Mouse (Mus musculus) neural tube, embryonic 11.5 days (tissue): ENCODE data around the gene Fanci. TPM values are rescaled to one million over a fixed set of nuclear protein-coding genes. Genes with fewer than 3 reads are reported as not detected.

ENCODE experiments used
- ATAC-seq: fragments of 200-750 bp; cut with Nextera tagmentation; 2 replicates; pipeline ENCODE4 v1.8.0; 2017; ENCODE audit warnings: moderate number of reproducible peaks, mild to moderate bottlenecking, moderate TSS enrichment, moderate library complexity; ENCODE audit not compliant: insufficient read depth, low FRiP score, low TSS enrichment
- DNase-seq: peaks from one replicate; pipeline ENCODE4 v3.0.0-alpha.2; 2015; ENCODE audit warnings: low spot score
- H3K27ac ChIP-seq: fragments of 300-500 bp; sonication (generic); 2 replicates; pipeline ENCODE4 v1.5.1; 2014; ENCODE audit warnings: low read depth, mild to moderate bottlenecking, low read length
- H3K27me3 ChIP-seq: fragments of 300-500 bp; sonication (generic); 2 replicates; pipeline ENCODE4 v1.6.1; 2014; ENCODE audit warnings: mild to moderate bottlenecking, low read length, mixed read lengths; ENCODE audit not compliant: control insufficient read depth, insufficient read depth
- H3K36me3 ChIP-seq: fragments of 300-500 bp; sonication (generic); 2 replicates; pipeline ENCODE4 v1.6.1; 2014; ENCODE audit warnings: mild to moderate bottlenecking, low read length, moderate library complexity, mixed read lengths; ENCODE audit not compliant: control insufficient read depth, insufficient read depth
- H3K4me1 ChIP-seq: fragments of 300-500 bp; sonication (generic); 2 replicates; pipeline ENCODE4 v1.6.1; 2014; ENCODE audit warnings: low read length, mixed read lengths; ENCODE audit not compliant: control insufficient read depth, insufficient read depth
- H3K4me2 ChIP-seq: fragments of 300-500 bp; sonication (generic); 2 replicates; pipeline ENCODE4 v1.6.1; 2014; ENCODE audit warnings: low read depth, mild to moderate bottlenecking, moderate library complexity
- H3K4me3 ChIP-seq: fragments of 300-500 bp; sonication (generic); 2 replicates; pipeline ENCODE4 v1.5.1; 2014; ENCODE audit warnings: low read depth, low read length
- H3K9ac ChIP-seq: fragments of 300-500 bp; sonication (generic); 2 replicates; pipeline ENCODE4 v1.6.1; 2014; ENCODE audit warnings: mild to moderate bottlenecking, low read length
- H3K9me3 ChIP-seq: fragments of 300-500 bp; sonication (generic); 2 replicates; pipeline ENCODE4 v1.6.1; 2016; ENCODE audit warnings: low read length; ENCODE audit not compliant: control insufficient read depth
- whole genome bisulfite sequencing: fragments of 180-500 bp; shearing (Covaris S2); extraction: QIAGEN DNeasy Blood & Tissue Kit; methylation state at CpG from one replicate; pipeline ENCODE4 v1.1.7; 2014; 5-methylcytosine and 5-hydroxymethylcytosine counted together
- polyA plus RNA-seq: library from polyadenylated mRNA; unstranded; fragments of >200 nt; fragmentation: Nextera tagmentation; extraction: Ambion mirVana; gene quantifications from 2 replicates; pipeline ENCODE4 v1.2.1, GENCODE M21; 2014

Gene Fanci
- polyA plus RNA-seq, 1 experiment from 2014 or later: 16.5 TPM

DNA sequence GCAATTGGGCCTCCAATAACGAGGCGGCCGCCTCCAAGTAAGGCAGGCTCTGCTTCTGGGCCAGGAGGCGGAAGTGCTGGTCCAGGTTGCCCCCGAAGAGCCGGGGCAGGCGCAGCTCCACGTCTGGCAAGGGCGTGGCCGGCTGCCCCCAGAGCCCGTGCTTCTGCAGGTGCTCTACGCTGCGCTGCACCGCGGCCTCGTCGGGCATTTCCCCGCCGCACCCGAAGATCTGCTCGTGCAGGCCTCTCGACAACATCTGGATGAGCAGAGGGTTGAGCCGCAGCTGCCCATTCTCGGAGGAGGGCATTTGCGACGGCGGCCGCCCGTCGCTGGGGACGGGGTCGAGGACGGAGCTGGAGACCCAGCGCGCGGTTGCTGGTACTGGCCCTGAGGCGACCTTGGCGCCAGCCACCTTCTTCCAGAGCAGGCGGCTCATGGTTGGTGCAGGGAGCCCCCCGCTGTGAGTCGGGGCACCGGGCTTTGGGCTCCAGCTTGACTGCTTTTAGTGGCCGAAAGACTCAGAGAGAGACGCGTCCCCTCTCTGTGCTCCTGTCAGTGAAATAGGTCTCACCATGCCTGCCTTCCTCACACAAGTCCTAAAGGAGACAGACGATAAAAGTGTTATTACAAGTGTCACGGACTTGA is 73.2 kb downstream of the Fanci start:
- H3K4me1 ChIP-seq: peaks cover 7% of the 10 kb centered on the region
- 5% methylated on average over 43 of the region's 47 CpGs for WGBS
- peak overlapping the region; percentile 86 for H3K4me3 ChIP-seq
- H3K4me2 ChIP-seq: peak overlapping the region; percentile 78
- no peak overlapping the region for H3K27ac ChIP-seq
- peak overlapping the region; percentile 78 for H3K9ac ChIP-seq
- ATAC-seq (no peak), DNase-seq (peak; percentile 36)
- no peaks in the 10 kb centered on the region for H3K27me3 ChIP-seq
- H3K36me3 ChIP-seq: peaks cover 7% of the 10 kb centered on the region
- H3K9me3 ChIP-seq: no peaks in the 10 kb centered on the region

DNA sequence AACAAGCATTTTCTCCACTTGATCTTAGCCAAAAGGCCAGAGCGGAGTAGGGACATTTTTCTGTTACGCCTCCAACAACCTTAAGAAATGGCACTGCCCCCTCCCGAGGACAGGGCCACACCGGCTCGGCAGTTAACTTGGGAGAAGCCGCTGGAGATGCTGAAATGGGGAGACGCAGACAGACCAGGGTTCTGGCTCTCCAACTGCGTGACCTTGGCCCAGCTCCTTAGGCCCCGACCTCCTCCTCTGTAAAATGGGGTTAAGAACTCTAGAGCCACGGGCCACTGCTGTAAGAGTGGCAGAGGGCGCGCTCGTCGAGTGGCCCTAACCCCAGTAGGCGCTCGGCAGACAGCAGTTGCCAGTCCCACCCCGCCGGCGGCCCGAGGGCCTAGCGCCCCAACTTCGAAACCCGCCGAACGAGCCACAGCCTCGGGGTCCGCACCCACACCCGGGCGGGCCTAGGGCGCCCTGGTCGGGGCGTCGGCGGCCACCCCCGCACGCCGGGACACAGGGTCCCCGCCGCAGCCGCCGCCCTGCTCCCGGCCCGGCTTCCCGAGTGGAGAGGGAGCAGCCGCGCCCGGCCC is 73.8 kb downstream of the Fanci start:
- ATAC-seq: peak; percentile 56
- H3K36me3 ChIP-seq: peaks cover 7% of the 10 kb centered on the region
- H3K27ac ChIP-seq: peak overlapping the region; percentile 57
- no peak for DNase-seq
- peak overlapping the region; percentile 78 for H3K9ac ChIP-seq
- no peaks in the 10 kb centered on the region for H3K9me3 ChIP-seq
- H3K4me2 ChIP-seq: peak overlapping the region; percentile 78
- under 1% methylated on average over 35 of the region's 47 CpGs for WGBS
- H3K27me3 ChIP-seq: no peaks in the 10 kb centered on the region
- H3K4me1 ChIP-seq: peaks cover 7% of the 10 kb centered on the region
- H3K4me3 ChIP-seq: peak overlapping the region; percentile 86

DNA sequence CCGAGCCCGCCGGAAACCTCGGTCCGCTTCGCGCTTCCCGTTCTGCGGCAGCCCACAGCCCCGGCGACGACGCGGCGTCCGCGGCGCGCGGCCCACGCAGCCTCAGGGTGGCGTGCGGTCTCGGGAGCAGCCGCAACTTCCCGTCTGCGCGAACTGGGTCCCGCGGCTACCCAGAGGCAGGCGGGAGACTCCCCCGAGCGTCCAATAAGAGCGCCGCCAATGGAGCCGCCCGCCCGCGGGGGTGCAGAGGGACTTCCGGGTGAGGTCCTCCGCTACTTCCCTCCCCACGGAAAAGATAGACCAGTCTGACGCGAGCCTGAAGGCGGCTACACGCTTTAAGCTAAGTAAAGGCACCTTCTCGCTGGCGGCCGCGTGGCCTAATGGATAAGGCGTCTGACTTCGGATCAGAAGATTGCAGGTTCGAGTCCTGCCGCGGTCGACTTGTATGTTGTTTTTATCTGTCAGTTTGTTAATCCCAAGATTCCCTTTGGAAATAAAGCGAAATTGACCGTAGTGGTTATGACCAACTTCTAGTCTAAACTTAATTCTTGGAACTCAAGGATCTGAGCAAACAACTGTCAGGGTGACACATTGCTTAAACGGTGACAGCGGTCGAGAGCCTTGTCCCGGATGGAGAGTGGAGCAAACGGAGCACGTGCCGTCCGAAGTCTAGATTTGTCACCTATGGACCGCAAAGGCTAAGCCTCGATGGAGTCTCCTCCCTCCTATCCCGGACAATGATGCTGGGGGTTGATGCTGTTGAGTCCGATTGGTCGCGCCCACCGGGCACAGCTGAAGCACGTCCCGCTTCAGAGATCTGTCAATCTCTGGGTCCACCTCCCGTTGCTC is 74.5 kb downstream of the Fanci start, which contains the start of gene Polg:
Gene Polg (minus strand): TSS at position 310 of the 849 bp plus-strand sequence.
- Histone ChIP-seq H3K9me3 (no peaks in the 10 kb centered on the region), H3K4me2 (peak within 1 kb of the TSS; percentile 86), H3K9ac (peak within 1 kb of the TSS; percentile 78), H3K27ac (peak within 1 kb of the TSS; percentile 57), H3K4me1 (peaks cover 7% of the 10 kb centered on the region), H3K4me3 (peak within 1 kb of the TSS; percentile 86), H3K27me3 (no peaks in the 10 kb centered on the region), H3K36me3 (peaks cover 3% of the 10 kb centered on the region)
- ATAC-seq (peak; percentile 96), DNase-seq (peak; percentile 100)
- under 1% methylated on average over 72 of the region's 76 CpGs for WGBS

DNA sequence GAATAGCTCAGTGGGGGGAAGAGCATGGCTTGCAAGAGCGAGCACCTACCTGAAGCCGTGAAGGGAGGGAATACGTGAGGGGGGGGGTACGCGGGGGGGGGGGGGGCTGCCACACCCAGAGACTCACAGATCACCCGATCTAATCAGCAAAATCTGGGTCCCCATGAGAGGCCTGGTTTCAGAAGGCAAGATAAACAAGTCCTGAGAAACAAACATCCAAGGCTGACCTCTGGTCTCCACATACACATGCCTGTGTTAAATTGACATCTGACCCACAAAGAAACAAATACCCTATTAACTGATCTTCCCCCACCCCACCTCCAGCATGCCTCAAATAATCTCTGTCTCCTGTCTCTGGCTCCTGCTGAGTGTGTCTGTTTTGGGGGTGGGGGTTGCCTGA is 76.2 kb downstream of the Fanci start:
- Histone ChIP-seq H3K4me2 (peak overlapping the region; percentile 86; the same call in 1 of the 2 replicates), H3K9ac (no peak overlapping the region), H3K36me3 (no peaks in the 10 kb centered on the region; the same call in 1 of the 2 replicates), H3K27ac (no peak overlapping the region), H3K9me3 (no peaks in the 10 kb centered on the region), H3K4me3 (0 out of 2 replicates have a peak overlapping the region, but pooled peaks have one; percentile 8), H3K27me3 (no peaks in the 10 kb centered on the region), H3K4me1 (peaks cover 7% of the 10 kb centered on the region)
- DNase-seq: no peak
- 21% methylated on average over 2 of the region's 6 CpGs for WGBS
- no peak for ATAC-seq

DNA sequence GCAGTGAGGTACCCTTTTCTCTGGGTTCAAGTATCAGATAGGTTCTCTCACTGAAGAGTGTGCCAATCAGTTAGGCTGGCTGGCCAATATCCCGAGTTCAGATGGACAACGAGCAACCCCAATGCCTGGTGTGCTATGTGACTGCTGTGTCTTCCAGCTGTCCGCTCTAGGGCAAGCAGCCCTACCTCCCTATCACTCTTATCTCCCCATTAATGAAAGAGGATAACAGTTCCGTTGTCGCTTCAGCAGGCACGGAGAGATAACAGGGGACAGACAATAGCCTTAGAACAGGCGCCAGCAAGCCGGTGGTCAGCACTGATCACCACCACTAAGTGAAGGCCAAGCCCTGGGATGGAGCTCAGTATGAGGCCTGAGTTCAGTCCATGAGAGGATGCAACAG is 77.3 kb downstream of the Fanci start:
- Histone ChIP-seq H3K9me3 (no peaks in the 10 kb centered on the region), H3K9ac (no peak overlapping the region), H3K4me1 (peaks cover 7% of the 10 kb centered on the region), H3K27me3 (no peaks in the 10 kb centered on the region), H3K4me3 (no peak overlapping the region), H3K36me3 (no peaks in the 10 kb centered on the region; the same call in 1 of the 2 replicates), H3K4me2 (no peak overlapping the region), H3K27ac (no peak overlapping the region)
- no peak for DNase-seq
- WGBS: 76% methylated on average over 8 of the region's 8 CpGs
- no peak for ATAC-seq

DNA sequence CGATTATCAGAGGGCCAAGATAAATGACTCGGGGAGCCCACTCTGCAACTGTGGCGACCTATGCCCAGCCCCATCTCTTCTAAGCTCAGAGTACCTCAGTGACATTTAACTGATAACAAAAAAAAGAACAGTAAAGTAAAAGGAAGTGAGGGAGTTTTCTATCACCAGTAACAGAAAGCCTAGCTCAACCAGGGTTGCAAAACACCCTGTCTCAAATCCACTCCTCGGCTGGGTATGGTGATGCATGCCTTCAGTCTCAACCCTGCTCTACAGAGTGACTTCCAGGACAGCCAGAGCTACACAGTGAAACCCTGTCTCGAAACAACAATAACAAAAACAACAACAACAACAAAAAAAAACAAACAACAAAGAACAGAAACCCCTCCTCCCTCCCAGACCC is 78.0 kb downstream of the Fanci start:
- H3K36me3 ChIP-seq: no peaks in the 10 kb centered on the region; the same call in 1 of the 2 replicates
- 83% methylated on average over 5 of the region's 5 CpGs for WGBS
- ATAC-seq (no peak), DNase-seq (no peak)
- H3K4me3 ChIP-seq: no peak overlapping the region
- H3K27me3 ChIP-seq: no peaks in the 10 kb centered on the region
- H3K27ac ChIP-seq: no peak overlapping the region
- H3K9ac ChIP-seq: no peak overlapping the region
- no peak overlapping the region for H3K4me2 ChIP-seq
- H3K9me3 ChIP-seq: no peaks in the 10 kb centered on the region
- H3K4me1 ChIP-seq: peaks cover under 1% of the 10 kb centered on the region

DNA sequence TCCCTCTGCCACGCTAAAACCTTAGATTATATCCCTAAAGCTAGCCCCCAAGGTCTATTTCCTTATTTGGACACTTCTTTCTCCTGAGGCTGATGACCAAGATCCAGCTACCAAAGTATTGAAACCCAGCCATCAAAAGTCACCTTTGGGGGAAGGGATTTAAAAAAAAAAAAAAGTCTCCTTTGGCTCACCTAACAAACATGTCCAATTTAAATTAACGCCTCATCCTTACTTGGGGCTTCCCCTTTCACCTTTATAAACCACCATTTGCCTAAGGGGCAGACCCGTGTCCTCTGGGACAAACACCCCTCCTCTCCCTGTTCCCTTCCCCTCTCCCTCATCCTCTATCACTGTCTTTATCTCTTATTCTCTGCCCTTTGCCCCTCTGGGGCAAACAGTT is 79.0 kb downstream of the Fanci start:
- H3K27ac ChIP-seq: no peak overlapping the region
- H3K36me3 ChIP-seq: no peaks in the 10 kb centered on the region
- H3K9me3 ChIP-seq: no peaks in the 10 kb centered on the region
- H3K27me3 ChIP-seq: no peaks in the 10 kb centered on the region
- DNase-seq (no peak), ATAC-seq (no peak)
- no peak overlapping the region for H3K4me2 ChIP-seq
- H3K4me1 ChIP-seq: no peaks in the 10 kb centered on the region
- no peak overlapping the region for H3K9ac ChIP-seq
- 75% methylated on average over 3 of the region's 3 CpGs for WGBS
- H3K4me3 ChIP-seq: no peak overlapping the region

DNA sequence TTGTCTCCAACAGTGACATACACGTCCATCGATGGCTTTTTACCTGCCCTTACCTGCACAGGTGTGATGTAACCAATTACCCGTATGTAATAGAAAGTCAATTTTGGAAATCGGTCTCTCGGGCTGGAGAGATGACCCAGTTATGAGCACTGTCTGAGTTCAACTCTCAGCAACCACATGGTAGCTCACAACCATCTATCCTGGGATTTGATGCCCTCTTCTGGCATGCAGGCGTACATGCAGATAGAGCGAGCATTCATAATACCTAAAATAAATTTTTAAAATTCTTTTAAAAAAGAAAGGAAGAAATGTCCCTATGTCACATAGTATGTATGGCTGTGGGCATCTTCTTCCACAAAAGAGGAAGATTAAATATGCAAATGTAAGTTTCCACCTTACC is 79.7 kb downstream of the Fanci start:
- H3K27ac ChIP-seq: no peak overlapping the region
- H3K27me3 ChIP-seq: no peaks in the 10 kb centered on the region
- no peak for DNase-seq
- WGBS: 70% methylated on average over 7 of the region's 7 CpGs
- no peaks in the 10 kb centered on the region for H3K36me3 ChIP-seq
- no peaks in the 10 kb centered on the region for H3K9me3 ChIP-seq
- no peak overlapping the region for H3K4me2 ChIP-seq
- H3K9ac ChIP-seq: no peak overlapping the region
- ATAC-seq: no peak
- H3K4me3 ChIP-seq: no peak overlapping the region
- no peaks in the 10 kb centered on the region for H3K4me1 ChIP-seq
